Mouse (Mus musculus): ENCODE data around the gene Igf2. TPM values are rescaled to one million over a fixed set of nuclear protein-coding genes. Genes with fewer than 3 reads are reported as not detected.

The Igf2 gene
- polyA plus RNA-seq, 1 experiment from 2014 or later, result 815 TPM

GRCm38 (mm10) chr7:142668328-142668727 lies 1.7 kb upstream of the Igf2 start:
- Histone ChIP-seq H3K27me3 (peaks cover 40% of the 10 kb centered on the region), H3K4me2 (no peak overlapping the region), H3K9ac (replicated peaks) (no peak overlapping the region), H3K9me3 (peaks cover 41% of the 10 kb centered on the region), H3K27ac (peak overlapping the region; percentile 50; the same call in 1 of the 2 replicates), H3K4me3 (replicated peaks) (no peak overlapping the region), H3K4me1 (replicated peaks) (peaks cover 19% of the 10 kb centered on the region), H3K36me3 (peaks cover 43% of the 10 kb centered on the region)
- ATAC-seq (ENCODE audit: insufficient number of reproducible peaks, insufficient read depth, low FRiP score, low TSS enrichment, low read depth), result no peak
- 88% methylated on average over 1 of the region's 1 CpGs for WGBS

- Histone ChIP-seq H3K36me3 (peaks cover 43% of the 10 kb centered on the region), H3K4me2 (no peak overlapping the region), H3K9me3 (peaks cover 41% of the 10 kb centered on the region), H3K4me3 (replicated peaks) (no peak overlapping the region), H3K9ac (replicated peaks) (no peak overlapping the region), H3K27ac (peak overlapping the region; percentile 50; the same call in 1 of the 2 replicates), H3K4me1 (replicated peaks) (peaks cover 19% of the 10 kb centered on the region), H3K27me3 (peaks cover 48% of the 10 kb centered on the region)
- no peak for ATAC-seq (ENCODE audit: insufficient number of reproducible peaks, insufficient read depth, low FRiP score, low TSS enrichment, low read depth)
- 92% methylated on average over 18 of the region's 18 CpGs for WGBS
Measured at GRCm38 (mm10) chr7:142667521-142667920, 905 bp upstream of the Igf2 start.

GRCm38 (mm10) chr7:142666109-142666508 lies 507 bp downstream of the Igf2 start:
- 81% methylated on average over 4 of the region's 4 CpGs for WGBS

DNA sequence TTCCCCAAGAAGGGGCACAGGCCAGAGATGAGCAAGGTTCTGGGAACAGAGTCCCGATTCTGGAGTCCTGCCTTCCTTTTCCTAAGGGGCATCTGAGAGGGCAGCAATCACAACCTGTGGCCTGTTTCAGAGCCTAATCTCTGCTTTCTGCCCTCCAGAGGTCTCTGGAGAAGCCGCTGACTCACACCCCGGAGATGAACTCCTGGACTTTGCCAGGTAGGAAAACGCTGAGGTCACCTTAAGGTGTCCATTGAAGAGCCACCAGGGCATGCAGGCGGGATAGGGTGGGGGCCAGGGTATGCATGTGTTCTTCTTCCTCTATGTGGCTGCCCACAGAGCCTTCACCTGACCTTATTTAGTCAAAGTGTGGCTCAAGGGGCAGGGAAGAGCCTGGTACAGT lies 1.3 kb downstream of the Igf2 start:
- Histone ChIP-seq H3K27me3 (peaks cover 59% of the 10 kb centered on the region), H3K9me3 (peaks cover 25% of the 10 kb centered on the region), H3K4me1 (replicated peaks) (peaks cover 23% of the 10 kb centered on the region), H3K9ac (replicated peaks) (0 out of 2 replicates have a peak overlapping the region, but pooled peaks have one; percentile 96), H3K4me2 (peak overlapping the region; percentile 66), H3K4me3 (replicated peaks) (peak overlapping the region; percentile 7; the same call in 1 of the 2 replicates), H3K36me3 (peaks cover 43% of the 10 kb centered on the region), H3K27ac (no peak overlapping the region)
- WGBS, result 58% methylated on average over 5 of the region's 5 CpGs
- no peak for ATAC-seq (ENCODE audit: insufficient number of reproducible peaks, insufficient read depth, low FRiP score, low TSS enrichment, low read depth)

More at GRCm38 (mm10) chr7:142666109-142666508, 507 bp downstream of the Igf2 start:
- peaks cover 31% of the 10 kb centered on the region for H3K9me3 ChIP-seq
- H3K27ac ChIP-seq, result no peak overlapping the region
- peak overlapping the region; percentile 66; the same call in 1 of the 2 replicates for H3K4me2 ChIP-seq
- H3K4me3 ChIP-seq (replicated peaks), result no peak overlapping the region
- peaks cover 19% of the 10 kb centered on the region for H3K4me1 ChIP-seq (replicated peaks)
- H3K36me3 ChIP-seq, result peaks cover 43% of the 10 kb centered on the region
- H3K9ac ChIP-seq (replicated peaks), result no peak overlapping the region
- no peak for ATAC-seq (ENCODE audit: insufficient number of reproducible peaks, insufficient read depth, low FRiP score, low TSS enrichment, low read depth)
- peaks cover 52% of the 10 kb centered on the region for H3K27me3 ChIP-seq

- H3K9me3 ChIP-seq, result peaks cover 17% of the 10 kb centered on the region
- peaks cover 39% of the 10 kb centered on the region for H3K36me3 ChIP-seq
- H3K4me2 ChIP-seq, result peak overlapping the region; percentile 66
- WGBS, result 5% methylated on average over 9 of the region's 9 CpGs
- H3K4me3 ChIP-seq (replicated peaks), result peak overlapping the region; percentile 66
- H3K27ac ChIP-seq, result peak overlapping the region; percentile 92
- peaks cover 68% of the 10 kb centered on the region for H3K27me3 ChIP-seq
- peak overlapping the region; percentile 96 for H3K9ac ChIP-seq (replicated peaks)
- peak; percentile 67 for ATAC-seq (ENCODE audit: insufficient number of reproducible peaks, insufficient read depth, low FRiP score, low TSS enrichment, low read depth)
- H3K4me1 ChIP-seq (replicated peaks), result peaks cover 27% of the 10 kb centered on the region
Measured at GRCm38 (mm10) chr7:142664465-142665029, 2.1 kb downstream of the Igf2 start.

- Histone ChIP-seq H3K4me2 (peak overlapping the region; percentile 66), H3K27ac (peak overlapping the region; percentile 92), H3K9ac (replicated peaks) (peak overlapping the region; percentile 96), H3K9me3 (peaks cover 11% of the 10 kb centered on the region), H3K27me3 (peaks cover 73% of the 10 kb centered on the region), H3K4me1 (replicated peaks) (peaks cover 29% of the 10 kb centered on the region), H3K4me3 (replicated peaks) (peak overlapping the region; percentile 66), H3K36me3 (peaks cover 33% of the 10 kb centered on the region)
- under 1% methylated on average over 53 of the region's 53 CpGs for WGBS
- no peak for ATAC-seq (ENCODE audit: insufficient number of reproducible peaks, insufficient read depth, low FRiP score, low TSS enrichment, low read depth)
Measured at GRCm38 (mm10) chr7:142663931-142664421, 2.6 kb downstream of the Igf2 start.

- Histone ChIP-seq H3K27ac (peak overlapping the region; percentile 92), H3K4me2 (peak overlapping the region; percentile 66), H3K36me3 (peaks cover 25% of the 10 kb centered on the region), H3K4me1 (replicated peaks) (peaks cover 31% of the 10 kb centered on the region), H3K4me3 (replicated peaks) (peak overlapping the region; percentile 66), H3K9me3 (peaks cover 4% of the 10 kb centered on the region), H3K27me3 (peaks cover 82% of the 10 kb centered on the region), H3K9ac (replicated peaks) (peak overlapping the region; percentile 96)
- ATAC-seq (ENCODE audit: insufficient number of reproducible peaks, insufficient read depth, low FRiP score, low TSS enrichment, low read depth), result no peak
- whole genome bisulfite sequencing, result 8% methylated on average over 5 of the region's 5 CpGs
Measured at GRCm38 (mm10) chr7:142663151-142663550, 3.5 kb downstream of the Igf2 start.

DNA sequence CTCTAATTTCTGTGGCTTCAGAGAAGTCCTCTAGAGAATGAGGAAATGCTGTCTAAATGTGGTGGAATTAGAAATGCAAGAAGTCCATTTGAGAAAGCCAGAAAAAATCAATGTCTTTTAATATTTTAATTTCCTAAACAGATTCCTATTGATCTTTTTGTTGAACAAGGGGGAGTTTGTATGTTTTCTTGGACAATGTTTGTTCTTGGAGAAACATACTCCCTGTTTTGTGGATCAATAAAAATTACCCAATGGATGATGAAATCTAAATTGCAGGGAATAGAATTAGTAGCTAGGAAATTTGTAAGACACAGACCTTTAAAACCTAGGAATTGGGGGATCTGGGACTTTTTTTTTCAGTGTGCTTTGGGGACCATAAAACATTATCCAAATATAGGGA lies 4.8 kb downstream of the Igf2 start:
- Histone ChIP-seq H3K4me3 (replicated peaks) (peak overlapping the region; percentile 66), H3K27ac (peak overlapping the region; percentile 98), H3K4me1 (replicated peaks) (peaks cover 33% of the 10 kb centered on the region), H3K4me2 (peak overlapping the region; percentile 66), H3K9me3 (no peaks in the 10 kb centered on the region), H3K27me3 (peaks cover 89% of the 10 kb centered on the region), H3K9ac (replicated peaks) (peak overlapping the region; percentile 96), H3K36me3 (peaks cover 15% of the 10 kb centered on the region)
- no peak for ATAC-seq (ENCODE audit: insufficient number of reproducible peaks, insufficient read depth, low FRiP score, low TSS enrichment, low read depth)

GRCm38 (mm10) chr7:142661046-142661445 lies 5.6 kb downstream of the Igf2 start:
- Histone ChIP-seq H3K27me3 (peaks cover 90% of the 10 kb centered on the region), H3K36me3 (peaks cover 13% of the 10 kb centered on the region), H3K27ac (peak overlapping the region; percentile 98), H3K4me3 (replicated peaks) (peak overlapping the region; percentile 66), H3K9ac (replicated peaks) (peak overlapping the region; percentile 96), H3K9me3 (no peaks in the 10 kb centered on the region), H3K4me1 (replicated peaks) (peaks cover 33% of the 10 kb centered on the region), H3K4me2 (peak overlapping the region; percentile 66)
- under 1% methylated on average over 25 of the region's 25 CpGs for WGBS
- no peak for ATAC-seq (ENCODE audit: insufficient number of reproducible peaks, insufficient read depth, low FRiP score, low TSS enrichment, low read depth)

DNA sequence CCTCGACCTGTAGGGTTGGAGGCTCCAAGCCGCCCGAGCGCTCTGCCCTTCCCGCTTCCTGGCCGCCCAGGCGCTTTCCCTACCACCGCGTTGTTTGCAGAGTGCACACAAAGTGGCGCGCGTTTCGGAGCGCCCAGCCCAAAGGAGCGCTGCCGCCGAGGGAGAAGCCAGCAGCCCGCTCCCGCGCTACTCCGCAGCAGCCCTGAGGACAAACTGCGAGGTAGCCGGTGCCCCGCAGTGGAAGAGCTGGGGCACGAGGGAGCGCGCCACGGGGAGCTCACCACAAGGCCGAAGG lies 6.0 kb downstream of the Igf2 start:
- peak overlapping the region; percentile 66 for H3K4me3 ChIP-seq (replicated peaks)
- H3K27me3 ChIP-seq, result peaks cover 90% of the 10 kb centered on the region
- H3K27ac ChIP-seq, result peak overlapping the region; percentile 98
- ATAC-seq (ENCODE audit: insufficient number of reproducible peaks, insufficient read depth, low FRiP score, low TSS enrichment, low read depth), result no peak
- peak overlapping the region; percentile 66 for H3K4me2 ChIP-seq
- H3K9ac ChIP-seq (replicated peaks), result peak overlapping the region; percentile 96
- no peaks in the 10 kb centered on the region for H3K9me3 ChIP-seq
- peaks cover 14% of the 10 kb centered on the region for H3K36me3 ChIP-seq
- under 1% methylated on average over 29 of the region's 29 CpGs for WGBS
- H3K4me1 ChIP-seq (replicated peaks), result peaks cover 29% of the 10 kb centered on the region

GRCm38 (mm10) chr7:142659767-142660650 lies 6.6 kb downstream of the Igf2 start:
- H3K27ac ChIP-seq, result peak overlapping the region; percentile 98
- no peaks in the 10 kb centered on the region for H3K9me3 ChIP-seq
- peak; percentile 16 for ATAC-seq (ENCODE audit: insufficient number of reproducible peaks, insufficient read depth, low FRiP score, low TSS enrichment, low read depth)
- under 1% methylated on average over 41 of the region's 43 CpGs for WGBS
- H3K27me3 ChIP-seq, result peaks cover 90% of the 10 kb centered on the region
- peak overlapping the region; percentile 96 for H3K9ac ChIP-seq (replicated peaks)
- peaks cover 28% of the 10 kb centered on the region for H3K4me1 ChIP-seq (replicated peaks)
- H3K4me3 ChIP-seq (replicated peaks), result peak overlapping the region; percentile 66
- peak overlapping the region; percentile 66 for H3K4me2 ChIP-seq
- peaks cover 20% of the 10 kb centered on the region for H3K36me3 ChIP-seq

Data from limb, embryonic 12.5 days (tissue).